Mouse (Mus musculus) left cerebral cortex, adult 11 months (tissue): ENCODE measurements around the gene Hnrnpab.

Source experiments
- DNase-seq: peaks from one replicate; pipeline ENCODE4 v3.0.0; 2022; ENCODE audit warnings: low spot score

Hnrnpab gene

GRCm38 (mm10) chr11:51565062-51565461, 41.6 kb downstream of the Hnrnpab start:
- no peak for DNase-seq

- DNase-seq, result no peak
Observed at GRCm38 (mm10) chr11:51563276-51563675, 43.4 kb downstream of the Hnrnpab start.

GRCm38 (mm10) chr11:51555066-51555465, 51.6 kb downstream of the Hnrnpab start:
- no peak for DNase-seq

GRCm38 (mm10) chr11:51554590-51554989, 52.1 kb downstream of the Hnrnpab start:
- no peak for DNase-seq

- no peak for DNase-seq
Observed at GRCm38 (mm10) chr11:51552091-51552490, 54.6 kb downstream of the Hnrnpab start.

- no peak for DNase-seq
Observed at GRCm38 (mm10) chr11:51551253-51551652, 55.4 kb downstream of the Hnrnpab start.
